Mouse (Mus musculus): ENCODE measurements around the gene Tmem255b.

DNA sequence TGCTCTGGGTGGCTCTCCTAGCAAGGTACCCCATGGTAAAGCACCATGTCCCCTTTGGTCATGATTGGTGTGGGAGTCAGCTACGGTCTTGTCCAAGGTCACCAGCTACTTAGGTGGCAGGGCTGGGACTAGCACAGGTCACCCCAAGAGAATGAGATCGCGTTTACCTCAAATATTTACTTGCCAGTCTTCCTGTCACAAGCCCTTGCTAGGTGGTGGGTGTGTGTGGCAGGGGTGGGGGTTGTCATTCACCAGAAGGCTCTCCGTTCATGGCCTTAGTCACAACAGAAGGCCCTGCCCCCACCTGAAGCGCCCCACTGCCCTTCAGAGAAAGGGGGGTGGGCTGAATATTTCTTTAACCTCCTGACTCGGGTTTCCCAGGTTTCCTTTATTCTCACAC lies 31.5 kb upstream of the Tmem255b start:
- no peak for TF ChIP-seq CTCF (IDR thresholded peaks at IDR 0.05; ENCODE audit: borderline replicate concordance, insufficient read depth, low read depth, low read length)
- no peak for TF ChIP-seq POLR2A (IDR thresholded peaks at IDR 0.05; ENCODE audit: borderline replicate concordance, insufficient read depth, low read length)
